Mouse (Mus musculus): ENCODE results near the gene Mink1. TPM values are rescaled to one million over a fixed set of nuclear protein-coding genes. Genes with fewer than 3 reads are reported as not detected.
"Not testable (repeated sequence)": the region's sequence is repeated elsewhere in the genome, so short reads cannot be mapped to it uniquely, and the experiment has no call there.

Gene Mink1
- polyA plus RNA-seq, 1 experiment from 2014 or later: 15.2 TPM

GRCm38 (mm10) chr11:70524782-70525181, 37.9 kb upstream of the Mink1 start:
- ATAC-seq (ENCODE audit: insufficient read depth) (no peak; the same call in 1 of the 2 replicates), DNase-seq (no peak)

GRCm38 (mm10) chr11:70525184-70525678, 37.5 kb upstream of the Mink1 start, which contains the start of gene Psmb6:
TSS of gene Psmb6 (plus strand) at chr11:70525367.
- no peak for TF ChIP-seq CTCF (IDR thresholded peaks at IDR 0.05; ENCODE audit: low read depth)
- peaks cover 5% of the 10 kb centered on the region; the same call in 1 of the 2 replicates for H3K4me1 ChIP-seq (ENCODE audit: insufficient read depth)
- peak within 1 kb of the TSS; percentile 86 for H3K4me2 ChIP-seq
- no peaks in the 10 kb centered on the region for H3K9me3 ChIP-seq (ENCODE audit: low read depth, low read length)
- peaks cover 32% of the 10 kb centered on the region for H3K36me3 ChIP-seq (ENCODE audit: insufficient read depth)
- ATAC-seq (ENCODE audit: insufficient read depth) (peak; percentile 91), DNase-seq (peak; percentile 97)
- H3K27ac ChIP-seq (ENCODE audit: low read depth): peak within 1 kb of the TSS; percentile 42; the same call in 1 of the 2 replicates
- H3K4me3 ChIP-seq (ENCODE audit: low read depth, low read length): peak within 1 kb of the TSS; percentile 75
- WGBS: 0% methylated on average over 26 of the region's 26 CpGs
- H3K27me3 ChIP-seq (ENCODE audit: insufficient read depth, low read length): no peaks in the 10 kb centered on the region
- peak within 1 kb of the TSS; percentile 73 for H3K9ac ChIP-seq

More at GRCm38 (mm10) chr11:70524782-70525181, 37.9 kb upstream of the Mink1 start:
- H3K4me2 ChIP-seq: peak overlapping the region; percentile 56
- no peaks in the 10 kb centered on the region for H3K27me3 ChIP-seq (ENCODE audit: insufficient read depth, low read length)
- no peak for TF ChIP-seq CTCF (IDR thresholded peaks at IDR 0.05; ENCODE audit: low read depth)
- H3K4me3 ChIP-seq (ENCODE audit: low read depth, low read length): peak overlapping the region; percentile 75
- H3K4me1 ChIP-seq (ENCODE audit: insufficient read depth): peaks cover 10% of the 10 kb centered on the region; the same call in 1 of the 2 replicates
- peak overlapping the region; percentile 73; the same call in 1 of the 2 replicates for H3K9ac ChIP-seq
- H3K27ac ChIP-seq (ENCODE audit: low read depth): no peak overlapping the region
- H3K9me3 ChIP-seq (ENCODE audit: low read depth, low read length): no peaks in the 10 kb centered on the region
- 5% methylated on average over 8 of the region's 8 CpGs for WGBS
- peaks cover 32% of the 10 kb centered on the region for H3K36me3 ChIP-seq (ENCODE audit: insufficient read depth)

- TF ChIP-seq CTCF (IDR thresholded peaks at IDR 0.05; ENCODE audit: low read depth): no peak
- Histone ChIP-seq H3K4me3 (ENCODE audit: low read depth, low read length) (peak overlapping the region; percentile 75), H3K9ac (peak overlapping the region; percentile 73), H3K4me2 (peak overlapping the region; percentile 86), H3K36me3 (ENCODE audit: insufficient read depth) (peaks cover 32% of the 10 kb centered on the region), H3K4me1 (ENCODE audit: insufficient read depth) (peaks cover 4% of the 10 kb centered on the region; the same call in 1 of the 2 replicates), H3K27ac (ENCODE audit: low read depth) (no peak overlapping the region; the same call in 1 of the 2 replicates), H3K27me3 (ENCODE audit: insufficient read depth, low read length) (no peaks in the 10 kb centered on the region), H3K9me3 (ENCODE audit: low read depth, low read length) (no peaks in the 10 kb centered on the region)
- ATAC-seq (ENCODE audit: insufficient read depth): peak; percentile 33
- WGBS: 2% methylated on average over 12 of the region's 12 CpGs
- peak; percentile 54 for DNase-seq
Observed at GRCm38 (mm10) chr11:70525726-70526125, 37.0 kb upstream of the Mink1 start.

- 84% methylated on average over 12 of the region's 12 CpGs for WGBS
- no peak overlapping the region for H3K27ac ChIP-seq (ENCODE audit: low read depth)
- TF ChIP-seq CTCF (IDR thresholded peaks at IDR 0.05; ENCODE audit: low read depth): no peak
- H3K27me3 ChIP-seq (ENCODE audit: insufficient read depth, low read length): no peaks in the 10 kb centered on the region
- peaks cover 4% of the 10 kb centered on the region; the same call in 1 of the 2 replicates for H3K4me1 ChIP-seq (ENCODE audit: insufficient read depth)
- H3K9ac ChIP-seq: peak overlapping the region; percentile 73
- ATAC-seq (ENCODE audit: insufficient read depth) (no peak), DNase-seq (no peak)
- H3K36me3 ChIP-seq (ENCODE audit: insufficient read depth): peaks cover 32% of the 10 kb centered on the region
- H3K4me2 ChIP-seq: peak overlapping the region; percentile 86
- peak overlapping the region; percentile 75 for H3K4me3 ChIP-seq (ENCODE audit: low read depth, low read length)
- no peaks in the 10 kb centered on the region for H3K9me3 ChIP-seq (ENCODE audit: low read depth, low read length)
Observed at GRCm38 (mm10) chr11:70526211-70526610, 36.5 kb upstream of the Mink1 start.

- TF ChIP-seq CTCF (IDR thresholded peaks at IDR 0.05; ENCODE audit: low read depth): no peak
- H3K4me1 ChIP-seq (ENCODE audit: insufficient read depth): peaks cover 4% of the 10 kb centered on the region; the same call in 1 of the 2 replicates
Observed at GRCm38 (mm10) chr11:70528610-70529009, 34.1 kb upstream of the Mink1 start.

GRCm38 (mm10) chr11:70531065-70531464, 31.6 kb upstream of the Mink1 start:
- peaks cover 32% of the 10 kb centered on the region for H3K36me3 ChIP-seq (ENCODE audit: insufficient read depth)
- peak; percentile 3; the same call in 1 of the 2 replicates for TF ChIP-seq CTCF (IDR thresholded peaks at IDR 0.05; ENCODE audit: low read depth)
- 72% methylated on average over 2 of the region's 2 CpGs for WGBS

More at GRCm38 (mm10) chr11:70528610-70529009, 34.1 kb upstream of the Mink1 start:
- H3K4me3 ChIP-seq (ENCODE audit: low read depth, low read length): no peak overlapping the region
- no peak overlapping the region for H3K4me2 ChIP-seq
- DNase-seq: no peak
- ATAC-seq (ENCODE audit: insufficient read depth): no peak
- H3K9me3 ChIP-seq (ENCODE audit: low read depth, low read length): no peaks in the 10 kb centered on the region
- H3K9ac ChIP-seq: no peak overlapping the region
- peaks cover 32% of the 10 kb centered on the region for H3K36me3 ChIP-seq (ENCODE audit: insufficient read depth)
- H3K27ac ChIP-seq (ENCODE audit: low read depth): no peak overlapping the region
- 79% methylated on average over 7 of the region's 7 CpGs for WGBS
- no peaks in the 10 kb centered on the region for H3K27me3 ChIP-seq (ENCODE audit: insufficient read depth, low read length)

GRCm38 (mm10) chr11:70532839-70533238, 29.8 kb upstream of the Mink1 start, which contains the start of gene Gm40193:
TSS of gene Gm40193 (minus strand) at chr11:70532939.
- H3K9ac ChIP-seq: no peak within 1 kb of the TSS
- no peak within 1 kb of the TSS for H3K4me3 ChIP-seq (ENCODE audit: low read depth, low read length)
- no peaks in the 10 kb centered on the region for H3K27me3 ChIP-seq (ENCODE audit: insufficient read depth, low read length)
- 76% methylated on average over 6 of the region's 6 CpGs for WGBS
- DNase-seq (no peak), ATAC-seq (ENCODE audit: insufficient read depth) (no peak)
- no peak within 1 kb of the TSS for H3K4me2 ChIP-seq
- TF ChIP-seq CTCF (IDR thresholded peaks at IDR 0.05; ENCODE audit: low read depth): no peak
- H3K27ac ChIP-seq (ENCODE audit: low read depth): no peak within 1 kb of the TSS
- H3K4me1 ChIP-seq (ENCODE audit: insufficient read depth): no peaks in the 10 kb centered on the region
- peaks cover 14% of the 10 kb centered on the region for H3K36me3 ChIP-seq (ENCODE audit: insufficient read depth)
- H3K9me3 ChIP-seq (ENCODE audit: low read depth, low read length): no peaks in the 10 kb centered on the region

More at GRCm38 (mm10) chr11:70531065-70531464, 31.6 kb upstream of the Mink1 start:
- not testable (repeated sequence) for H3K4me2 ChIP-seq; ATAC-seq (ENCODE audit: insufficient read depth); H3K27ac ChIP-seq (ENCODE audit: low read depth); H3K4me1 ChIP-seq (ENCODE audit: insufficient read depth); H3K27me3 ChIP-seq (ENCODE audit: insufficient read depth, low read length); DNase-seq; H3K9me3 ChIP-seq (ENCODE audit: low read depth, low read length); H3K4me3 ChIP-seq (ENCODE audit: low read depth, low read length); H3K9ac ChIP-seq
